Mouse (Mus musculus) embryonic facial prominence, embryonic 12.5 days (tissue): Measurements from ENCODE around the gene Lrch3. TPM values are rescaled to one million over a fixed set of nuclear protein-coding genes. Genes with fewer than 3 reads are reported as not detected.

Experiments
- ATAC-seq: fragments of 200-750 bp; cut with Nextera tagmentation; 2 replicates; pipeline ENCODE4 v1.8.0; 2017; ENCODE audit not compliant: insufficient number of reproducible peaks, insufficient read depth, low FRiP score, low TSS enrichment
- H3K27ac ChIP-seq: fragments of 300-500 bp; sonication (generic); 2 replicates; pipeline ENCODE4 v1.5.1; 2016; ENCODE audit warnings: mild to moderate bottlenecking
- H3K27me3 ChIP-seq: fragments of 300-500 bp; sonication (generic); 2 replicates; pipeline ENCODE4 v1.6.1; 2016; ENCODE audit warnings: mild to moderate bottlenecking, moderate library complexity
- H3K36me3 ChIP-seq: fragments of 300-500 bp; sonication (generic); 2 replicates; pipeline ENCODE4 v1.6.1; 2016; ENCODE audit warnings: mild to moderate bottlenecking
- H3K4me1 ChIP-seq: fragments of 300-500 bp; sonication (generic); 2 replicates; pipeline ENCODE4 v1.6.1; 2016
- H3K4me2 ChIP-seq: fragments of 300-500 bp; sonication (generic); replicated peaks from 2 replicates; pipeline ENCODE4 v1.6.1; 2016; ENCODE audit warnings: mild to moderate bottlenecking, moderate library complexity
- H3K4me3 ChIP-seq: fragments of 300-500 bp; sonication (generic); 2 replicates; pipeline ENCODE4 v1.5.1; 2016; ENCODE audit warnings: mild to moderate bottlenecking
- H3K9ac ChIP-seq: fragments of 300-500 bp; sonication (generic); 2 replicates; pipeline ENCODE4 v1.6.1; 2016; ENCODE audit warnings: mild to moderate bottlenecking, moderate library complexity
- H3K9me3 ChIP-seq: fragments of 300-500 bp; sonication (generic); 2 replicates; pipeline ENCODE4 v1.6.1; 2016; ENCODE audit warnings: mild to moderate bottlenecking, moderate library complexity
- WGBS: fragments of 180-500 bp; shearing (Covaris S2); methylation state at CpG from one replicate; pipeline ENCODE4 v1.1.7; 2016; 5-methylcytosine and 5-hydroxymethylcytosine counted together
- polyA plus RNA-seq: library from polyadenylated mRNA; unstranded; fragments of >200 nt; fragmentation: Nextera tagmentation; extraction: Ambion mirVana; gene quantifications from 2 replicates; pipeline ENCODE4 v1.2.1, GENCODE M21; 2016

Gene Lrch3
- polyA plus RNA-seq, 1 experiment from 2014 or later: 43.7 TPM

DNA sequence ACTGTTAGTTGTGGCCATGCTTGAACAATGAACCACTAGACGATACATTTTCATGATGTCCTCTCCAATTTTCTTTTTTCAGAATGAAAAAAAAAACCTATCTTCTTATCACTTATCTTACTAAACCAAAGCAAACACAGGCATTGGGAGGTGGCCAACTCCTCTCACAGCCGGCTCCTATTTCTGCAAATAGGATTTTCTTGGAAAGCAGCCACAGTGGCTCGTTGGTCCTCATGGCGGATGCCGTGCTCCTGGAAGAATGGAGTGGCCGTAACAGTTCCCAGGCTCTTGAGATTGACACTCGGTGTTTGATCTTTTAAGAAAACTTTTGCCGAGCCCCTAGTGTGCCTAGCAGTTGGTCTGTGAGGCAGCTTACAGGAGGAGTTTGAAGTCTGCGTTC lies 91.3 kb downstream of the Lrch3 start:
- no peak overlapping the region for H3K4me2 ChIP-seq
- H3K27me3 ChIP-seq: no peaks in the 10 kb centered on the region
- H3K27ac ChIP-seq: no peak overlapping the region
- H3K4me1 ChIP-seq: no peaks in the 10 kb centered on the region
- WGBS: 55% methylated on average over 9 of the region's 9 CpGs
- no peak overlapping the region for H3K9ac ChIP-seq
- ATAC-seq: no peak
- H3K9me3 ChIP-seq: no peaks in the 10 kb centered on the region
- peaks cover 59% of the 10 kb centered on the region for H3K36me3 ChIP-seq
- H3K4me3 ChIP-seq: no peak overlapping the region

- H3K27me3 ChIP-seq: no peaks in the 10 kb centered on the region
Observed at GRCm38 (mm10) chr16:33006888-33007287, 93.0 kb downstream of the Lrch3 start.

GRCm38 (mm10) chr16:33007436-33007835 lies 93.5 kb downstream of the Lrch3 start:
- Histone ChIP-seq H3K27ac (no peak overlapping the region), H3K27me3 (no peaks in the 10 kb centered on the region), H3K9me3 (no peaks in the 10 kb centered on the region), H3K4me3 (no peak overlapping the region), H3K4me2 (no peak overlapping the region), H3K4me1 (no peaks in the 10 kb centered on the region), H3K9ac (no peak overlapping the region), H3K36me3 (peaks cover 61% of the 10 kb centered on the region)
- ATAC-seq: no peak
- WGBS: 82% methylated on average over 7 of the region's 7 CpGs

More at GRCm38 (mm10) chr16:33006888-33007287, 93.0 kb downstream of the Lrch3 start:
- WGBS: 95% methylated on average over 7 of the region's 7 CpGs
- H3K4me1 ChIP-seq: no peaks in the 10 kb centered on the region
- no peak overlapping the region for H3K4me2 ChIP-seq
- H3K9ac ChIP-seq: no peak overlapping the region
- H3K27ac ChIP-seq: no peak overlapping the region
- H3K4me3 ChIP-seq: no peak overlapping the region
- peaks cover 56% of the 10 kb centered on the region for H3K36me3 ChIP-seq
- no peaks in the 10 kb centered on the region for H3K9me3 ChIP-seq
- no peak for ATAC-seq

- Histone ChIP-seq H3K4me1 (no peaks in the 10 kb centered on the region), H3K27ac (no peak overlapping the region), H3K4me3 (no peak overlapping the region), H3K9ac (no peak overlapping the region), H3K27me3 (no peaks in the 10 kb centered on the region), H3K36me3 (peaks cover 71% of the 10 kb centered on the region), H3K4me2 (no peak overlapping the region), H3K9me3 (no peaks in the 10 kb centered on the region)
- ATAC-seq: 0 out of 2 replicates have a peak, but pooled peaks have one; percentile 15
- WGBS: 86% methylated on average over 6 of the region's 6 CpGs
Observed at GRCm38 (mm10) chr16:33010166-33010565, 96.3 kb downstream of the Lrch3 start.

GRCm38 (mm10) chr16:33013801-33014200 lies 99.9 kb downstream of the Lrch3 start:
- WGBS: 92% methylated on average over 5 of the region's 5 CpGs

GRCm38 (mm10) chr16:33014921-33015320 lies 101.0 kb downstream of the Lrch3 start:
- no peak overlapping the region for H3K27ac ChIP-seq
- no peak overlapping the region for H3K4me3 ChIP-seq
- peaks cover 46% of the 10 kb centered on the region for H3K36me3 ChIP-seq
- no peak for ATAC-seq
- no peak overlapping the region for H3K4me2 ChIP-seq
- WGBS: 97% methylated on average over 1 of the region's 1 CpGs
- H3K4me1 ChIP-seq: no peaks in the 10 kb centered on the region
- no peaks in the 10 kb centered on the region for H3K27me3 ChIP-seq
- no peak overlapping the region for H3K9ac ChIP-seq
- no peaks in the 10 kb centered on the region for H3K9me3 ChIP-seq

More at GRCm38 (mm10) chr16:33013801-33014200, 99.9 kb downstream of the Lrch3 start:
- no peak overlapping the region for H3K4me2 ChIP-seq
- no peak overlapping the region for H3K9ac ChIP-seq
- ATAC-seq: no peak
- no peak overlapping the region for H3K4me3 ChIP-seq
- no peak overlapping the region for H3K27ac ChIP-seq
- no peaks in the 10 kb centered on the region for H3K9me3 ChIP-seq
- H3K4me1 ChIP-seq: no peaks in the 10 kb centered on the region
- H3K36me3 ChIP-seq: peaks cover 54% of the 10 kb centered on the region
- no peaks in the 10 kb centered on the region for H3K27me3 ChIP-seq

- WGBS: 97% methylated on average over 3 of the region's 3 CpGs
- ATAC-seq: no peak
- Histone ChIP-seq H3K4me2 (no peak overlapping the region), H3K4me1 (no peaks in the 10 kb centered on the region), H3K9ac (no peak overlapping the region), H3K36me3 (peaks cover 42% of the 10 kb centered on the region), H3K27me3 (no peaks in the 10 kb centered on the region), H3K27ac (no peak overlapping the region), H3K4me3 (no peak overlapping the region), H3K9me3 (no peaks in the 10 kb centered on the region)
Observed at GRCm38 (mm10) chr16:33015396-33015907, 101.6 kb downstream of the Lrch3 start.

GRCm38 (mm10) chr16:33015986-33016385 lies 102.1 kb downstream of the Lrch3 start:
- ATAC-seq: no peak
- 93% methylated on average over 2 of the region's 2 CpGs for WGBS
- no peak overlapping the region for H3K9ac ChIP-seq
- no peaks in the 10 kb centered on the region for H3K27me3 ChIP-seq
- H3K4me1 ChIP-seq: no peaks in the 10 kb centered on the region
- no peak overlapping the region for H3K27ac ChIP-seq
- H3K36me3 ChIP-seq: peaks cover 38% of the 10 kb centered on the region
- H3K9me3 ChIP-seq: no peaks in the 10 kb centered on the region
- H3K4me2 ChIP-seq: no peak overlapping the region
- H3K4me3 ChIP-seq: no peak overlapping the region

DNA sequence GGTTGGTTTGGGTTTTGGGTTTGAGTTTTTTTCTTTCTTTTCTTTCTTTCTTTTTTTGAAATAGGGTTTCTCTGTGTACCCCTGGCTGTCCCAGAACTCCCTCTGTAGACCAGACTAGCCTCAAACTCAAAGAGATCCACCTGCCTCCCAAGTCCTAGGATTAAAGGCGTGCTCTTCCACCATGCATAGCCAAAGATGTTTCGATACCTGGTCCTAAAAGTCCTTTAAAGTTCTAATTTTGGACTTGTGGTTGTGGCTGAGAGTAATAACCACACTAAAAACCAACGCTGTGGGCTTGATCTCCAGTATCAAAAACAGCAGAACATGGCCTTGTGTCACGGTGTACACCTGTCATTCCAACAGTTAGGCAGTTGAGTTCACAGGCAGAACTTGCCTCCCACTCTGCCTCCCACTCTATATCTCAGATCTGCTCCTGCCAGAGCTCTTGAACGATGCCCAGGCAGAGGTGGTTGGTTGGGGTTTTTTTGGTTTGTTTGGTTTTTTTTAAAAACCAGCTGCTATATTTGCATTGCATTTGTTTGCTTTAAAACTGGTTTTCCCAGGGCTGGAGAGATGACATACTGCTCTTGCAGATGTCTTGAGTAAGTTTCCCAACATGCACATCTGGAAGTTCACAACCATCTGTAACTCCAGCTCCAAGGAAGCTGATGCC lies 103.9 kb downstream of the Lrch3 start:
- Histone ChIP-seq H3K9ac (no peak overlapping the region), H3K27me3 (no peaks in the 10 kb centered on the region), H3K4me3 (no peak overlapping the region), H3K36me3 (peaks cover 26% of the 10 kb centered on the region), H3K4me1 (no peaks in the 10 kb centered on the region), H3K9me3 (no peaks in the 10 kb centered on the region), H3K27ac (no peak overlapping the region), H3K4me2 (no peak overlapping the region)
- no peak for ATAC-seq
- 92% methylated on average over 5 of the region's 5 CpGs for WGBS

DNA sequence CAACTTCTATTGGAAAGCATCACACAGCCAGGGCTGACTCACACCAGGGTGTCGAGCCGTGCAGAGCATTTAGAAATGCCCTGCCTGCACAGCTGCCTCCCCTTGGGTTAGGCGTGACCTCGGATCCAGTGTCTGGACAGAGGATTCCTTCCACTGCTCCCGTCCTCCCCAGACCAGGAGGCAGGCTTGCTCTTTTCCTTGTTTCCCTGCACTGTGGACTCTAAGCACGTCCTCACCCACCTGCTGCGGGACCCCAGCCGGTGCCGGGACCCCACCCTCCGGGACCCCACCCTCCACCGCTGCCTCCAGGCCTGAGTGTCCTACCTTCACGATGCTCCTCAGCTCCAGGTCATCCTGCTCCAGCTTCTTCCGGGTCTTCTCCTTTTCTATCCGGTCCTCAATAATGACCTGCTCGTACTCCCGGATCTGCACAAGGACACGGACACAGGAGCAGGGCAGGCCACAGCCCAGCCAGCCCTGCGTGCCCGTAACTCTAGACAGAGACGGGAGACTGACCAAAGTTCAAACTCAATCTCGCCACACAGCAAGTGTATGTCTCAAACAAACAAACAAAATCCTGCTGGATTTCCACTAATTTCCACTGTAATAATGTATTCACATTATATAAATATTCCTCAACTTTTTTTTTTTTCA lies 105.3 kb downstream of the Lrch3 start:
- no peaks in the 10 kb centered on the region for H3K27me3 ChIP-seq
- 70% methylated on average over 21 of the region's 21 CpGs for WGBS
- no peak overlapping the region for H3K4me3 ChIP-seq
- no peaks in the 10 kb centered on the region for H3K9me3 ChIP-seq
- H3K4me1 ChIP-seq: no peaks in the 10 kb centered on the region
- H3K4me2 ChIP-seq: no peak overlapping the region
- ATAC-seq: no peak
- peaks cover 13% of the 10 kb centered on the region; the same call in 1 of the 2 replicates for H3K36me3 ChIP-seq
- no peak overlapping the region for H3K27ac ChIP-seq
- H3K9ac ChIP-seq: no peak overlapping the region

DNA sequence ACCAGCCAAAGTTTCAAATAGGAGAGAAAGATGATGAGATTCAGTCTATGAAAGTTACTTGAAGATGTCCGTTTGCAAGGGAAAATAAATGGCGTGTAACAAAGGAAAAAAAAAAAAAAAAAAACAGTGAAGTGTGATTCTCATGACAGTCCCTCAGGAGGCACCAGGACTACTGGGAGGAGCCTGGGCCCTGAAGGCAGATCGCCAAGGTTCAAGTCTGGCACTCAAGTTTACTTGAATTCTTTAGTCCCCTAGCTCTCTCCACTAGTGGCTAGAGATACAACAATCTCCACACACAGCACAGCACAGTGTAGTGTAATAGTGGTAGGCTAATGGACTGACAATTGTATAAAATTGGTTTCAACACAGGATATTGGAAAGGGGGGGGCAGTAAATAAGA lies 107.5 kb downstream of the Lrch3 start:
- Histone ChIP-seq H3K9ac (no peak overlapping the region), H3K36me3 (0 out of 2 replicates have a peak, but pooled peaks cover 5% of the 10 kb centered on the region), H3K4me2 (no peak overlapping the region), H3K27ac (no peak overlapping the region), H3K4me3 (no peak overlapping the region), H3K4me1 (no peaks in the 10 kb centered on the region), H3K27me3 (no peaks in the 10 kb centered on the region), H3K9me3 (no peaks in the 10 kb centered on the region)
- whole genome bisulfite sequencing: 82% methylated on average over 3 of the region's 3 CpGs
- ATAC-seq: no peak

- no peaks in the 10 kb centered on the region for H3K27me3 ChIP-seq
- peak; percentile 56; the same call in 1 of the 2 replicates for ATAC-seq
Observed at GRCm38 (mm10) chr16:33023750-33024149, 109.8 kb downstream of the Lrch3 start.

More at GRCm38 (mm10) chr16:33023750-33024149, 109.8 kb downstream of the Lrch3 start:
- Histone ChIP-seq H3K4me1 (no peaks in the 10 kb centered on the region), H3K9ac (no peak overlapping the region), H3K4me2 (no peak overlapping the region), H3K27ac (no peak overlapping the region), H3K9me3 (no peaks in the 10 kb centered on the region), H3K4me3 (no peak overlapping the region), H3K36me3 (no peaks in the 10 kb centered on the region)
- 7% methylated on average over 4 of the region's 4 CpGs for WGBS
